Mouse (Mus musculus) adrenal gland, postnatal 4 days (tissue): ENCODE data around the gene Creb3l1. TPM values are rescaled to one million over a fixed set of nuclear protein-coding genes. Genes with fewer than 3 reads are reported as not detected.
A peak's percentile ranks its signal among the peaks of the same experiment; 100 is the strongest.

Experiments
- DNase-seq, 2 experiments: peaks; one replicate each; pipeline ENCODE4 v3.0.0; 2021 to 2022; ENCODE audit warnings: low spot score in 2 of 2, mixed read lengths in 2 of 2
- total RNA-seq, 2 experiments: library from RNA; stranded (reverse); gene quantifications; 2 replicates each; pipeline ENCODE4 v1.2.3; 2021

Creb3l1 gene
- total RNA-seq, 2 experiments from 2014 or later: 20.0 to 22.7 TPM

- DNase-seq: no peak
Observed at GRCm38 (mm10) chr2:92006983-92007921, 17.1 kb downstream of the Creb3l1 start.

DNA sequence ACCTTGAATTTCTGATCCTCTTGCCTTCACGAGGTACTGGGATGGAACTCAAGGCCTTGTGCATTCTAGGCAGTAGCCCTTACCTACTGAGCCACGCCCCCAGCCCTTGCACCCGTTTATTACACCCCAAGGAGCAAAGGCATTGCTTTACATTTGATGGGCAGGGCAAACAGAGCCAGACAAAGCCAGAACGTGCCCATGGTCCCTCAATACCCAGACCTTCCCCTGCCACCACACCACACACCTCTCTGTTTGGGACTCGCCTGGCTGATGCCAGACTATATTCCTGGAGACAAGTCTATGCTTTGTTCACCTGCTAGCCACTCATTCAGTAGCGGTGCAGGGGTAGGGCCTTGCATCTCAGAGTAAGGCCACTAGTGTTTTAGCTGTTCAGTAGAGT lies 17.8 kb downstream of the Creb3l1 start:
- DNase-seq: no peak

- no peak for DNase-seq
Observed at GRCm38 (mm10) chr2:92004617-92005016, 19.7 kb downstream of the Creb3l1 start.

DNA sequence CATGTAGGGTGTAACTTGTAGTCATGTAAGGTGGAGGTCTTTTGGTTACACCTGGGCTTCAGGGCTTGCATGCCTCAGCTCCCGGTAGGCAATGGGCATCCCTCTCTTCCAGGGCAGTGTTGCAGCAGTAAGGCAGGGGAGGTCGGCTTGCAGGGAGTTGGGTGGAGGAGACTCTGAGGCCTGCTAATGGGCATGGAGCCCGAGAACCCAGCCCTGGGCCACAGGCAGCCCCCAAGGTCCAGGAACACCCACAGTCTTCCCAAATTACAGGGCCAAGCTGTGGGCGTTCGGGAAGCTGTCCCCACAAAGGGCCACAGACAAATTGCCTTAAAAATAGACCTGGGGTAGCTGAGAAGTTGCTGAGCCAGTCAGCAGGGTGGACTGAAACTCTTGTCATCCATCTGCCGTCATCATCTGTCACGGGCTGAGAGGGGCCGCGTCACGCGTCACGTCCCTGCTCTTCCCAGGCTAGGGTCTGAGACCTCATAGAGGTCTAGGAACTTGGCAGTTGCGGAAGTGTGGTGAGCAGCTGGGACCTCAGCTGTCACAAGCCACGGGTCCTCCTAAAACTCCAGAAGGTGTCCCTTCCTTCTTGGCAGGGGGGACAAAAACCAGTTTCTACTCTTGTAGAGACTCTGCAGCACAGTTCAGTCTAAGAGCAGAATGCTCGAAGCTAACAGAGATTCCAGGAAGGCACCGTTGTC lies 26.2 kb downstream of the Creb3l1 start:
- no peak for DNase-seq

DNA sequence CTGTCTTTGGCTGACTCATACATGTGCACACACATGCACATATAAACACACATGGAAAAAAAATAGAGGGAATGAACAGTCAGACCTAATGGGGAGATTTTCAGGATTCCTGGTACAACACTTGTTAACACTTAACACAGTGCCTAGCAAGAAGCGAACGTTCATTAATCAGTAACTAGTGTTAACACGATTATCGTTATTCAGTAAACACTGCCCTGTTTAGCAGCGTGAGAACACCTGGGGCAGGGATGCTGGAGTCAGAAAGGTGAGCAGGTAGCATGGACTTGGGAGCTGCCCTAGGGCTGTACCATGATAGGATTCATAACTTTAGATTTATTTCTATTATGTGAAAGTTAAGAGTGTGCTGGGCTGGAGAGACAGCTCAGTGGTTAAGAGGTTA lies 28.3 kb downstream of the Creb3l1 start:
- DNase-seq: no peak

DNA sequence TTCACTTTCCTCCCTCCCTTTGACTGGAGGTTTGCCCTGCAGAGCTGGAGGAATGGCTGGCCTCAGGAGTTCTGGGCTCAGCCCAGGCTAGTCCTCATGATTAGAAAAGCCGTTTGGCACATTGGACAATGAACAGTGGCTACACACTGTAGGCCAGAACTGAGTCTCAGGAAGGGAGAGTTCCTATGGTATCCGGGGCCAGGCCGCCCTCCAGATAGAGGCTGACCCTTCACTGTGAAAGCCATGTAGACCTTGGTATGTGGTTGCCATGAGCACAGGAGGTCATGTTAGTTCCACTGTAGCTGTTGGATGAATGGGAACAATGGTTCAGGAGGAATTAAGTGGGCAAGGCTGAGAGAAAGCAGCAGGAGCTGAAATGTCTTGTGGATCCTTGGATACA lies 30.9 kb downstream of the Creb3l1 start:
- no peak for DNase-seq

GRCm38 (mm10) chr2:91989750-91990149 lies 34.6 kb downstream of the Creb3l1 start:
- no peak for DNase-seq

DNA sequence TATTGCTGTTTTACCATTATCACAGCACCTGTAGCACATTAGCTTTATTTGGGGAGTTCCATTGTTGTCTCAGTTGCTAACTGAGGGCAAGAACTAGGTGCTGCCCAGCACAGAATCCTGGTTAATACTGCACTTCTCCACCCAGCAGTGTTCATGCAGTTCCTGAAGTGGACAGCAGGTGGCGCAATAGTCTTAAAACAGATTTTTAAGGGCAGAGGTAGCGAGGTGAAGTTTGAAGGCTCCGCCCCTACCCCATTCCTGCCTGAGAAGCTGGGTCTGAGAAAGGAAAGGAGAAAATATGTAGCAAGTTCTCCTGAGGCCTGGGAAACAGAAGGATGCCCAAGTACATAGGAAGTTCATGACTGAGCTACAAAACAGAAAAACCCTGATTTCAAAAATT lies 36.8 kb downstream of the Creb3l1 start:
- peak; percentile 63 to 71 for DNase-seq

DNA sequence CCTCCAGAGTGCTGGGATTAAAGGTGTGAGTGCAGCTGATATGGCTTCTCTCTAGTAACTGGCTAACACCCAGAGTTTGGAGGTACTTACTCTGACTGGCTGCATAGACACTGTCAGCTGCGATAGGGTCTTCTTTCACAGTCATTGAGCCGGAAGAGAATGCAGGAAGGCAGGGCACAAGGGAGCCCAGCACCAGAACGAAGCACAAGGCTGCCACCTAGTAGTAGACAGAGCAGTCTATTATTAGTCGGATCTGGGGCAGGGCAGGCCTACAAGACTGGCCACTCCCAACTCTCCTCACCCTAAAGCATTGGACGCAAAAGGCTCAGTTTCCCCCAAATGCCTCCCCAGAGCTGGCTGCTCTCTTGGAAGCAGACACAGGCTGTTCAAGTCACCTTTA lies 38.2 kb downstream of the Creb3l1 start:
- DNase-seq: no peak

DNA sequence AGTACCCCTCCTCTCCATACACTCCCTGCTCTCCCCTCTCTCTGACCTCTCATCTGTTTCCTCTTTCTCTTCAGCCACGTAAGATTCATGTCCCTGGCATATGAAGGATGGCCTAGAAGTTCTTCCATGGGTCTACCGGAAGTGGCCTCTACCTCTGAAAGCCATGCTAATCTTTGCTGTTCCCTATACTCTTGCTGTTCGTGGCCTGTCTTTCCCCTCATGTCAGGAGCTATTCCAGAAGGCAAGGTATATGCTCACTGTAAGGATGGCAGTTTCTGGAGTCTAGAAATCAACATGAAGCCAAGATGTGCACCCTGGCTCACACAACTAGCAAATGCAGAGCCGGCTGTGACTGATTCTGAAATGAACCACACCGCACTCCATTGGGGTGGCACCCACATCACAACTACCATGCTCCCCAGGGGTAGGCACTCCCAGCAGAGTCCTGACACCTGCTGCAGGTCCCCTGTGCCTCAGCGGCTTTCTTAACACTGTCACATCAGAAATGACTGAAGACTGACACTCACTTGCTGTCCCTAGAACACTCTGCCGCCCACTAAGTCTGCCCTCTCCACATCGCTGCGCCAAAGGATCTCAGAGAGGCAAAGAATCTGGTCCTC lies 39.3 kb downstream of the Creb3l1 start:
- no peak for DNase-seq

GRCm38 (mm10) chr2:91984439-91984838 lies 39.9 kb downstream of the Creb3l1 start:
- peak in 1 of 2 experiments; percentile 60 for DNase-seq

DNA sequence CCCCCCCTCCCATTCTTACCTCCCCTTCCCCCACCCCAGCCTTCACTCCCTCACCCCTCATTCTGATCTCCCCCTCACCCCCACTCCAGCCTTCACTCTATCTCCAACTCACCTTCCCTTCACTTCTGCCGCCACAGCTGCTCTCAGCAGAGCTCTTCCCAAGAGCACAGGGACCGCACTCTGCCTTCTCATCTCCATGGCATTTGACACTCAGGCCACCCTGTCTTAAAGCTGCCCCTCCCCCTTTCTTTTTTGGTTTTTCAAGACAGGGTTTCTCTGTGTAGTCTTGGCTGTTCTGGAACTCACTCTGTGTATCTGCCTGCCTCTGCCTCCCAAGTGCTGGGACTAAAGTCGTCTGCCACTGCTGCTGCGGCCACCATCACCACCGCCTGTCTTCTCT lies 43.5 kb downstream of the Creb3l1 start:
- DNase-seq: no peak

DNA sequence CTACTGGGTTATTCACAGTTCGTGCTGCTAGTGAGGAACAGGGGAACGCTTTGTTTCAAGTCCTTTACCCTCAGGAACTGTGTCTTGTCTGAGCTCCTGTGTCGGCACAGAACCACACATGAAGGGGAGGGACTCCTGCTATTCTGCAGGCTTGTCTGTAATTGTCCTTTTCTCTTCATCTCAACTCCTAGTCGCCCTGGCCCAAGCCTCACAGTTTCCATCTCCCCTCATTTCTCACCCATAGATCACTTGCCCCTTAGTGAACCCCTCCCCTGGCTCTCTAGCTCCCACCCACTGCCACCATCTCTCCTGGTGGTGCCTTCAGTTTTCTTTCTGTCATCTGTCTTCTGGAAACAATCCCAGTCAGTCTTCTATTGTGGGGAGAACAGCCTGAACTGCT lies 44.1 kb downstream of the Creb3l1 start:
- DNase-seq: no peak

- DNase-seq: no peak
Observed at GRCm38 (mm10) chr2:91978547-91978946, 45.8 kb downstream of the Creb3l1 start.

DNA sequence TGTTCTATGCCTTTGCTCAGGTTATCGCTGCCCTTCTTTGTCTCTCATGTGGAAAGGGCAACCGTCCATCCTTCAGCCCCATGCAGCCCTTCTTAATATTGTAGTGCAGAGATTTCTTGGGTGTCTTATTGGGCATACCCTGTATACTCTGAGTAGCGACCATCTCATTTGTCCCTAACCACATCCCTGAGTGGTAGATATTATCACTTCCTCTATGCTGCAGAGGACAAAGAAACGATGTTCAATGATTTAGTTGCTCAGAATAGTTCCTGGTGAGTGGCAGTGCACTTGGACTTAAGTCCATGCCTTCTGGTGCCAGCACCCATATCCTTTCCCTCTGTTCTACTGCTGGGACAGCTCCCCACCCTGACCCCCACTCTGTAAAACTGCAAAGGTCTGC lies 46.3 kb downstream of the Creb3l1 start:
- no peak for DNase-seq

GRCm38 (mm10) chr2:91975581-91976541 lies 48.4 kb downstream of the Creb3l1 start, which contains the start of gene Dgkz:
TSS of gene Dgkz (minus strand) at chr2:91975864.
- no peak for DNase-seq

- no peak for DNase-seq
Observed at GRCm38 (mm10) chr2:91973416-91974135, 50.7 kb downstream of the Creb3l1 start.

GRCm38 (mm10) chr2:91972121-91972566 lies 52.2 kb downstream of the Creb3l1 start:
- no peak for DNase-seq

DNA sequence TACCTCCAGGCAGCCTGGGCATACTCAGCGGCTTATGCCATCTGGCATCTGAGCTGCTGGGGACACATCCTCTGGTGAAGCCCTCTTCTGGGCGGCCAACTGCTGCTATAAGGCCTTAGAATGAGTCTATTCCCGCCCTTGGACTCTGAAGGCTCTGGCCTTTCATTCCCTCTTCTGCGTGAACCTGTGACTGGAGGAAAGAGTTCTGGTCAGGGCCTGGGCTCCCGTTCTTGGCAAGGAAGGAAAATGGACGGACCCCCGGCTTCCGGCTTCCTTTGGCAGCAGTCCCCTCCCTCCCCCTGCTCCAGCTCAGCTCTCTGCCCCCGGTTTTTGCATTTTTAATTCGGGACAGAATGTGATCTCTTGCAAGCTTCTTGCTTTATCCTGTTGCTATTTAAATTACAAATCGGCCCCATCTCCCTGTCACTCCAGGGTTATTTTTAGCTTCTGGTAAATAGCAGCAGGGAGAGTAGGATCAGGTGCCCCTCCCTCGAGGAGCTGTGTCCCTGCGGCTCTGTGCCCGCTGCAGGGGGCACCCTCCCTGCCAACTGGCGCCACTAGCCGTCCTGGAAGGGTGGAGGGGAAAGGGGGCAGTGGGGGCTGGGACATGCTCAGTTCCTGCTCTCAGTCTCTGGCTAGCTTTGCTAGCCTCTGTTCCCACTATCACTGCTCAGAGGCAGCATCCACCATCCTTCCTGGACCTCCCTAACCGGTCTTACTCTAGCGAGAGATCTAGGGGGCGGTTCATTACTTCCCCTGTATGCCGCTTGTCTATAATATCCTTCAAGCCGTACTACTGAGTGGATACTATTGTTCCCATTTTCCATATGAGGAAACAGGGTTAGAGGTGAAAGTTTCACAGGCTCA lies 52.8 kb downstream of the Creb3l1 start:
- no peak for DNase-seq
